Mouse (Mus musculus) cerebellum, adult 2 months (tissue): Measurements from ENCODE around the gene Rplp2. TPM values are rescaled to one million over a fixed set of nuclear protein-coding genes. Genes with fewer than 3 reads are reported as not detected.
A peak's percentile ranks its signal among the peaks of the same experiment; 100 is the strongest.

Experiments
- DNase-seq, 2 experiments: peaks; one replicate each; pipeline ENCODE4 v3.0.0; 2021
- H3K27ac ChIP-seq: fragments of 200-500 bp; 2 replicates; pipeline ENCODE4 v1.5.1; 2012; ENCODE audit warnings: low read length, control low read depth, inconsistent platforms; ENCODE audit not compliant: insufficient read depth
- H3K27me3 ChIP-seq: fragments of 200-500 bp; 2 replicates; pipeline ENCODE4 v1.6.1; 2012; ENCODE audit warnings: inconsistent platforms, mild to moderate bottlenecking, low read length, moderate library complexity; ENCODE audit not compliant: control insufficient read depth, insufficient read depth
- H3K4me1 ChIP-seq: fragments of 200-500 bp; 2 replicates; pipeline ENCODE4 v1.6.1; 2011; ENCODE audit warnings: low read length; ENCODE audit not compliant: control insufficient read depth, insufficient read depth
- H3K4me3 ChIP-seq: fragments of 200-500 bp; replicated peaks from 2 replicates; pipeline ENCODE3; 2011; ENCODE audit warnings: mild to moderate bottlenecking, low read depth, low read length, control low read depth; ENCODE audit not compliant: insufficient read depth
- CTCF ChIP-seq: fragments of 200-500 bp; IDR thresholded peaks from 2 replicates; pipeline ENCODE4 v1.5.1; 2011; ENCODE audit warnings: low read depth, mild to moderate bottlenecking, control low read depth, low read length, moderate library complexity, borderline replicate concordance; ENCODE audit not compliant: insufficient read depth
- POLR2A ChIP-seq: fragments of 200-500 bp; IDR thresholded peaks from 2 replicates; pipeline ENCODE4 v1.6.1; 2011; ENCODE audit warnings: low read length, control low read depth, borderline replicate concordance; ENCODE audit not compliant: insufficient read depth
- WGBS: fragments of 180-500 bp; shearing (Covaris S2); methylation state at CpG from one replicate; pipeline ENCODE4 v1.1.7; 2018; 5-methylcytosine and 5-hydroxymethylcytosine counted together
- polyA plus RNA-seq: library from polyadenylated mRNA; depleted of rRNA; stranded (reverse); fragments of >200 nt; gene quantifications from 2 replicates; pipeline ENCODE4 v1.2.3, GENCODE M21; 2012

The Rplp2 gene
- polyA plus RNA-seq, 1 experiment, result 571 TPM

GRCm38 (mm10) chr7:141437178-141438120 lies 9.7 kb upstream of the Rplp2 start, which contains the start of gene Slc25a22:
TSS of gene Slc25a22 (minus strand) at chr7:141437892.
- Histone ChIP-seq H3K27ac (peak within 1 kb of the TSS; percentile 99), H3K4me1 (peaks cover 32% of the 10 kb centered on the region), H3K27me3 (no peaks in the 10 kb centered on the region), H3K4me3 (peak within 1 kb of the TSS; percentile 98)
- DNase-seq, result peak; percentile 87 to 92
- peak; percentile 74; the same call in 1 of the 2 replicates for TF ChIP-seq POLR2A
- TF ChIP-seq CTCF, result peak; percentile 61; the same call in 1 of the 2 replicates
- WGBS, result 4% methylated on average over 53 of the region's 53 CpGs

GRCm38 (mm10) chr7:141438201-141438968 lies 8.8 kb upstream of the Rplp2 start:
- TF ChIP-seq POLR2A (no peak), CTCF (no peak)
- Histone ChIP-seq H3K27ac (peak overlapping the region; percentile 99), H3K27me3 (no peaks in the 10 kb centered on the region), H3K4me3 (no peak overlapping the region), H3K4me1 (peaks cover 32% of the 10 kb centered on the region)
- 16% methylated on average over 12 of the region's 12 CpGs for WGBS
- peak; percentile 82 to 91 for DNase-seq

DNA sequence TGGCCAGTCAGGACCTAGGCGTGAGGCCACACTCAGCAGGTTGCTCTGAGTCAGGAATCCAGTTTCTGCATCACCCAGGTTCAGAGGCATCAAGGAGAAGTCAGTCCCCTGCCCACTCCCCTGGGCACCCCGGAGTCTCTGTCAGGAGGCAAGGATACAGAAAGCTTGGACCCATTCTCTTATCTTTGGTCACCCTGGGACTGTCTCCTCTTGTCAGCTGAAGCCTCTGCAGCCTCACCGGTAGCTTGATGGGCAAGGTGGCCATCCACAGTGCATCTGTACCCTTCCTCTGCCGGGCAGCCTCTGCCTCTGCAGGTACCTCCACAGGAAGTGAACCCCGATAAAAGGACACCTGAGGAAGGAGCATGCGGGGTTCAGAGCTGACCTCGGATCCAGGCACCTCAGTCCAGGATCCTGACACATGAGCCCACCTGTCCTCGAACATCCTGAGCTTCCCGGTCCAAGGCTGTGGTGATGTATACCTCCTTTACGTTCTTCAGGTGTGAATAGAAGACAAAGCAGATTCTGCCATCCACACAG lies 8.0 kb upstream of the Rplp2 start:
- 86% methylated on average over 10 of the region's 10 CpGs for WGBS
- Histone ChIP-seq H3K27me3 (no peaks in the 10 kb centered on the region), H3K4me3 (no peak overlapping the region), H3K4me1 (peaks cover 32% of the 10 kb centered on the region), H3K27ac (0 out of 2 replicates have a peak overlapping the region, but pooled peaks have one; percentile 22)
- DNase-seq, result peak in 1 of 2 experiments; percentile 25
- TF ChIP-seq CTCF, result no peak
- TF ChIP-seq POLR2A, result no peak

DNA sequence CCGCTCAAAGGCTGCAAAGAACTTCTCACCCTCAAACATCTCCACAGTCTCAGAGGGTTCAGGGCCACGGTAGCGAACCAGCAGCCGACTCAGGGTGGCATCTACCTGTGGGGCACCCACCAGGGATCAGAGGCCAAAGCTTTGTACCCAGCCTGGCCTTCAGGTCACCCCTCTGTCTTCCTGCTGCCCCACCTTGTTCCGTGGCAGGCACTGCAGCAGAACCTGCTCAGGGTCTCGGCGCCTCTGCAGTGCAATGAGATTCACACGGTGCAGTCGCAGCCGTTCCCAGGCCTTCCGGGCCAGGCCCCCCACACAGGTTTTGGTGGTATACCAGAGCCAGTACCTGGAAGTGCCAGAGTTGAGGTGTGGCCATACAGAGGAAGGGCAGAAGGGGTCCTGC lies 7.4 kb upstream of the Rplp2 start:
- no peak overlapping the region for H3K4me3 ChIP-seq
- H3K4me1 ChIP-seq, result peaks cover 32% of the 10 kb centered on the region
- 94% methylated on average over 11 of the region's 11 CpGs for WGBS
- DNase-seq, result peak; percentile 21 to 32
- H3K27me3 ChIP-seq, result no peaks in the 10 kb centered on the region
- TF ChIP-seq CTCF (no peak), POLR2A (no peak)
- no peak overlapping the region for H3K27ac ChIP-seq

DNA sequence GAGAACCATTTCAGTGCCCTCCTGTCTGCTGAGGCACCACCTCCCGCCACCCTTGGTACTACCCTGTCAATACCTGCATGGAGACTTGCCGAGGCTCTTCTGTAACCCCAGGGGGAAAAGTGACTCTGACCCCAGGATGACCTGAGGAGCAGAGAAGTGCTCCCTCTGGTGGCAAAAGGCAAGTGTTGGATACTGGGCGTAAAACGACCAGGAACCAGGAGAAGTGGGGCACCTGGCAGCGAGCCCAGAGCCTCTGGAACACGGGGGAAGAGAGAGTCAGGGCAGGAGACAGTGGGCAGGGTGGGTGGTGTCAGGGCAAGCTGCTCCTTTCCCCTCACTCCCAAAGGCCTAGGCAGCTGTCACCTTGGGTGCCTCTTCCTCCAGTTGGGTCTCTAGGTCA lies 6.6 kb upstream of the Rplp2 start:
- WGBS, result 18% methylated on average over 6 of the region's 6 CpGs
- Histone ChIP-seq H3K4me1 (peaks cover 31% of the 10 kb centered on the region), H3K27ac (no peak overlapping the region), H3K27me3 (no peaks in the 10 kb centered on the region), H3K4me3 (no peak overlapping the region)
- peak; percentile 70 to 72 for DNase-seq
- TF ChIP-seq CTCF (peak; percentile 80), POLR2A (no peak)

- 93% methylated on average over 9 of the region's 9 CpGs for WGBS
- peak in 1 of 2 experiments; percentile 17 for DNase-seq
- H3K4me1 ChIP-seq, result peaks cover 26% of the 10 kb centered on the region
- H3K4me3 ChIP-seq, result no peak overlapping the region
- no peak overlapping the region for H3K27ac ChIP-seq
- H3K27me3 ChIP-seq, result no peaks in the 10 kb centered on the region
- TF ChIP-seq CTCF (no peak), POLR2A (no peak)
These were observed 5.7 kb upstream of the Rplp2 start for GRCm38 (mm10) chr7:141441460-141441859.

- peak in 1 of 2 experiments; percentile 8 for DNase-seq
These were observed 5.0 kb upstream of the Rplp2 start for GRCm38 (mm10) chr7:141442199-141442598.

More at GRCm38 (mm10) chr7:141442199-141442598, 5.0 kb upstream of the Rplp2 start:
- no peak overlapping the region for H3K27ac ChIP-seq
- H3K4me3 ChIP-seq, result no peak overlapping the region
- no peak for TF ChIP-seq POLR2A
- H3K27me3 ChIP-seq, result no peaks in the 10 kb centered on the region
- peaks cover 26% of the 10 kb centered on the region for H3K4me1 ChIP-seq
- 88% methylated on average over 13 of the region's 13 CpGs for WGBS
